Mouse (Mus musculus) olfactory bulb, adult 2 months (tissue): Measurements from ENCODE around the gene Slc9b2. TPM values are rescaled to one million over a fixed set of nuclear protein-coding genes. Genes with fewer than 3 reads are reported as not detected.

Source experiments
- H3K27ac ChIP-seq: fragments of 200-500 bp; 2 replicates; pipeline ENCODE4 v1.5.1; 2012; ENCODE audit warnings: low read depth, low read length; ENCODE audit not compliant: insufficient read depth
- H3K4me1 ChIP-seq: fragments of 200-500 bp; 2 replicates; pipeline ENCODE4 v1.6.1; 2012; ENCODE audit warnings: low read length; ENCODE audit not compliant: control insufficient read depth, insufficient read depth
- H3K4me3 ChIP-seq: fragments of 200-500 bp; 2 replicates; pipeline ENCODE4 v1.5.1; 2012; ENCODE audit warnings: mild to moderate bottlenecking, low read depth, low read length, moderate library complexity; ENCODE audit not compliant: insufficient read depth
- CTCF ChIP-seq: fragments of 200-500 bp; IDR thresholded peaks from 2 replicates; pipeline ENCODE4 v1.5.1; 2012; ENCODE audit warnings: low read depth, mild to moderate bottlenecking, low read length, moderate library complexity; ENCODE audit not compliant: insufficient read depth
- POLR2A ChIP-seq: fragments of 200-500 bp; IDR thresholded peaks from 2 replicates; pipeline ENCODE4 v1.6.1; 2012; ENCODE audit warnings: mild to moderate bottlenecking, low read depth, low read length, moderate library complexity; ENCODE audit not compliant: insufficient read depth
- WGBS: fragments of 180-500 bp; shearing (Covaris S2); methylation state at CpG from one replicate; pipeline ENCODE4 v1.1.7; 2018; 5-methylcytosine and 5-hydroxymethylcytosine counted together
- polyA plus RNA-seq: library from polyadenylated mRNA; stranded (reverse); fragments of >200 nt; gene quantifications from 2 replicates; pipeline ENCODE4 v1.2.4, GENCODE M21; 2012; ENCODE audit warnings: low replicate concordance; ENCODE audit not compliant: missing spikeins, insufficient read depth, insufficient read length

Slc9b2 gene
- polyA plus RNA-seq, 1 experiment, result not detected

DNA sequence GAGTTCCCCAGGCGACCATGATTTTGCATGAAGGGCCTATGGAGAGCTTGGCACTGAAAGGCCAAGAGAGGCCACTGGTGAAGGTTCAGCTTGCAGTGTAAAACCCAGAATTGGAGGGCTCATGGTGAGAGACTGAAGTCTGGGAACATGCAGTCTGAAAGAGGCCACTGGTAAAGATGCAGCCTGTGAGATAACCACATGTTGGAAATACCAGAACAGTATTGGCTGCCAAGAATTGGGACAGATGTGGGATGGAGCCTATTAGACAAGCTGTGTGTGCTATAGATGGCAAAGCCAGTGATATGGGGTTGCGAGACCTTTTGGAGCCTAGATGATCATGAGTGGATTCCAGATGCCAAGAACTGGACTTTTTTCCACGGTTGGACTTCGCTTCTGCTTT is 72.4 kb downstream of the Slc9b2 start:
- Histone ChIP-seq H3K4me3 (no peak overlapping the region), H3K27ac (no peak overlapping the region), H3K4me1 (no peaks in the 10 kb centered on the region)
- no peak for TF ChIP-seq CTCF
- TF ChIP-seq POLR2A, result no peak
- 96% methylated on average over 4 of the region's 4 CpGs for WGBS

DNA sequence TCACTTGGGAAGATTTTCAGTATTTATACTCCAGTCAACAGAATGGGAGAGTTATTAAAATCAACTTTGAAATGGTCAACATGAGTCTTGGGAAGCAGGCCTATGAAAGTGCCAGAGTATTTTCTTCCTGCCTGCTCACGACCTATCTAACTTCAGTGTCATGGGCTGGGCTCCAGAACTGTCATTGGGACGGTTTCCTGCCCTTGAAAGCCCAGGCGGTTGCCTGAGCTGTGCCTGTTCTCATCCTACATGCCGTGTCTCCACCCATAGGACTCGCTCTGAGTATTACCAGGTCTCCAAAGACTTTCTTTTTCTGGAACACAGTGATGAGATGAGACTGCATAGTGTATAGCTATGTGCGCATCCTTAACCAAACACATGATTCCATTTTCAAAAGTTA is 85.7 kb downstream of the Slc9b2 start:
- H3K4me3 ChIP-seq, result no peak overlapping the region
- TF ChIP-seq POLR2A (no peak), CTCF (no peak)
- H3K4me1 ChIP-seq, result no peaks in the 10 kb centered on the region
- no peak overlapping the region for H3K27ac ChIP-seq
- WGBS, result 86% methylated on average over 6 of the region's 6 CpGs

Other genes with a start within 250 kb of the Slc9b2 start
- 38.3 TPM in 1 of 2 replicates, not detected in the other for gene Cenpe, start 95.2 kb upstream of the Slc9b2 start, polyA plus RNA-seq
- gene Bdh2, start 26.5 kb upstream of the Slc9b2 start, polyA plus RNA-seq, result not detected in 2 replicates
- not detected in 2 replicates for gene Slc9b1, start 40.3 kb downstream of the Slc9b2 start, polyA plus RNA-seq
- gene Cisd2, start 116.2 kb downstream of the Slc9b2 start, polyA plus RNA-seq, result not detected in 2 replicates
- gene Ube2d3, start 130.4 kb downstream of the Slc9b2 start, polyA plus RNA-seq, result 60.9 and 109 TPM in 2 replicates
- gene Manba, start 177.9 kb downstream of the Slc9b2 start, polyA plus RNA-seq, result not detected in 2 replicates